Mouse (Mus musculus): Measurements from ENCODE around the gene Nr2e1.

The Nr2e1 gene

DNA sequence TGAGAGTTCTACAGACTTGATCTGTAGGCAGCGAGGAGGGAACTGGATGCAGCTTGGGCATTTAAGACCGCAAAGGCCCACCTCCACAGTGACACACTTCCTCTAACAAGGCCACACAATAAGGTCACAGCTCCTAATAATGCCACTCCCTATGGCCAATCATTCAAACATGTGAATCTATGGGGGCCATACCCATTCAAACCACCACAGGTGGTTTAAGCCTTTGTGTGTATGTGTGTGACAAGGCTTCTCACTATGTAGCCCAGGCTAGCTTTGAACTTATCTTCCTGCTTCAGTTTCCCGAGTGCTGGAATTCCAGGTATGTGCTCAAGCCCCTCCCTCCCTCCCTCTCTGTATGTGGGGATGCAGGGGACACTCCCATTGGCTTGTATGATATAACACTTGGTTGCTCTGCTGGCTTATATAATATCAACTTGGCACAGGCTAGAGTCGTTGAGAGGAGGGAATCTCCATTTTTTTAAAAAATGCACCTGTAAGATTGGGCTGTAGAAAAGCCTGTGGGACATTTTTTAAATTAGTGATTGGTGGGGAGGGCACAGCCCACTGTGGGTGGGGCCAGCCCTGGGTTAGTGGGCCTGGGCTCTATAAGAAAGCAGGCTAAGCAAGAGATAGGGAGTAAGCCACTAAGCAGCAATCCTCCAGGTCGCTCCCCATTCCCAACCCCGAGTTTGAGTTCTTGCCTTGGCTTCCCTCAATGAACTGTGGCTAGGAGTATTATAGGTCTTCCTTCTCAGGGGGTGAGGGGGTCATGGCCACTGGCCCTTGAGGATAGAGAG is 37.5 kb downstream of the Nr2e1 start:
- no peak for DNase-seq

DNA sequence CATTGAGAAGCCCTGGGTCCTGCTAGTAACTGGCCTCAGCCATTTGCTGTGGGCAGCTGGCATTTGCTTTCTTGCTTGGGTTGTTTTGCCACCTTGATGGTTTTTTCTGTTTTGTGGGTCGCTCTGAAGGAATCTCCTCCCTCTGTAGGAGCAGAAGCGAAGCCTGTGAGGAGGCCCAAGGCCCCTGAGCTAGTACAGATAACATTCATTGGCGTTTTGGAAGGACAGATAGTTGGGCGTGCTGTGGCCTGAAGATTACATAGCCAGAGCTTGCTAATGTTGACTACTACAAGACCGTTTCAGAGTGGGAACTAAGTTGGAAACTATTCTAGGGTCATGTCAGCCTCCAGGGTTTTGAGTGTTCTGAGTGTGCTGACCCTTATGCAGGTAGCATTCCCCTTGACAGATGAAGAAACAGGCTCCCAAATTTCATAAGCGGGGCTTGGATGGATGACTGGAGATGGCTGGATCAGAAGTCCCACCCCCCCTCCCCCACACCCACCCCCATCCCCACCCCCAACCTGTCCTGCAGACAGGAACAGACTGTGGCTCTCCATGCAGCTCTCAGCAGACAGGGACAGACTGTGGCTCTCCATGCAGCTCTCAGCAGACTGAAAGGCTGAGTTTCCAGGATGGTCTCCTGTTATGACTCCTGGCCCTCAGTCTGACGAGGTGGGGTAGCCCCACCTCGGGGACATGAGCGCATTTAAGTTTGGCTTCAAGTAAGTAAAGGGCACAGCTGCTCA is 45.7 kb downstream of the Nr2e1 start:
- no peak for DNase-seq

DNA sequence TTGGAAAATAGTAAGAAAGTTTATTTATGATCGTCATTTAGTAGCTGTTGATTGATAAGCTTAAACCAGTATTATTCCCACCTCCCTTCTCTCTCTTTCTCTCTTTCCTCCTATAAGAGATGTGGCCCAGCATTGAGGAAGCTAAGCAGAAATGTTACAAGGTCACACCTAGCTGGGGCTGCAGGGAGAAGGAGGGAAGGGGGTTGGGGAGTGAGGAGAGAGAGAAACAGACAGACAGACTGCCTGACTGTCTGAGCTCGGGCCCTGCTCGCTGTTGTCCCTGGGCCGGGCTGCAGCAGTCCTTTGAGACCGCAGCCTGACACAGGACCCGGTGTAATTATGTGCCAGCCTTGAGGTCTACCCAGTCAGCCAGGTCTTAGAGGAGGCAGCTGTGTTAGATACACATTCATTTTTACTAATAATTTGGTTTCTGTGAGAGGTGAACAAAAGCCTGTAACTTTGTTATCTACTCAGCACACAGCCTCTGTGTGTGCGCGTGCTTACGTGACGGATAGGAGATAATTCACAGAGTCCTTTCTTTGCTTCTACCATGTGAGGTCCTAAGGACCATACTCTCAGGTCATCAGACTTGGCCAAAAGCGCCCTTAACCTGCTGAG is 49.5 kb downstream of the Nr2e1 start:
- DNase-seq, result no peak

DNA sequence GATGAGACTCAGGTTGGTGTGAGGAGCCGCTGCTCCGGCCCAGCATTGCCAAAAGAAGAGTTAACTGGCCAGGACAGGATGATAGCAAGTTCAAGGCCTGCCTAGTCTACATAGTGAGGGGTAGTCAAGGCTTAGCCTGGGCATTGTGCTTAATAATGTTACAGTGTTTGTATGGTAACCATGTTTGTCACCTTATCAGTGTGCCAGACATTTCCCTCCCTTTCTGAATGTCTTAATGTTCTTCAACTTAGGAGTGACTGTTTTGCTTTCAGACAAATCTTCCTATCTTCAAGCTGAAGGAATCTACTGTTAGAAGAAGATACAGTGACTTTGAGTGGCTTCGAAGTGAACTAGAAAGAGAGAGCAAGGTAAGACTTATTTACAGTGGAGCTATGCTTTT is 57.8 kb downstream of the Nr2e1 start:
- no peak for DNase-seq

DNA sequence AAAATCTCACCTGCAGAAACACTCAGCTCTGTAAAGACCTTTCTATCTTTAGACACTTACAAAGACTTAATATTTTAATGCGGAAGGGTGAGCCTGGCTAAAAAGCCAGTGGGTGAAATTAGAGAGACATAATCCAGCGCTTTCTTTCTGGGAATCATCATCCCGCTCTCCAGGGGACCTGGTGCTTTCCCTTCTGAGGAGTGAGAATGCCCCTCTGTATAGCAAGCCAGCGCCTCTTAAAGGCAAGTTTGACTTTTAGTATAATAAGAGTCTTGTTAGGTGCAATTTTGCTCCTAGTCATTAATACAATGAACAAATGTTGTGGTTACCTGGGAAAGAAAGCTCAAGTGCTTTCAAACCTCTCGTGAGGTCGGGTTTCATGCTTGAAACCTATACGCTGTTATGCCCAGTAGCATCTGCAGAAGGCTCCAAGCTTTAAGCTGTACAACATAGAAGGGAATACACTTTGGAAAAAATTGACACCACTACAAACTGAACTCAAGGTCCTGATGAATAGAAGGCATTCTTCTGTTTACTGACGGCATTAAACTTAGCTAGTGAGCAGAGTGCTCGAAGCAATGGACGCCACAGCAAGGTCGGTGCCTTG is 59.8 kb downstream of the Nr2e1 start:
- no peak for DNase-seq

DNA sequence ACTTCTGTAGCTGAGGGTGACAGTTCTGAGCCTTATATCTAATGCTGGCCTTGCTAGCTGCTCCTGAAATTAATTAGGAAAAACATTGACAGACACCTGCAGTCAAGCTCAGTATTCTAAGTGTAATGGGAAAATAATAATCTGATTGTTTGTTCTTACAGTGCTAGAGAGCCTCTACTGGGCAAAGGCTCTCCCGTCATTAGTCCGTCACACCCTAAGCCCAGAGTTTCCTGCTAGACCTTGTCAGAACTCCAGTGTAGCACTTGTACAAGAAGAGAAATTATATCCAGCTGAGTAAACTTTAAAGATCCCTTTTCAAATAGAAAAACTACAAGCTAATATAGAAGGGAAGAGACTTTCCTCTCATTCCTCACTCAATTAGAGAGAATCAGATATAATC is 60.5 kb downstream of the Nr2e1 start:
- DNase-seq, result no peak

DNA sequence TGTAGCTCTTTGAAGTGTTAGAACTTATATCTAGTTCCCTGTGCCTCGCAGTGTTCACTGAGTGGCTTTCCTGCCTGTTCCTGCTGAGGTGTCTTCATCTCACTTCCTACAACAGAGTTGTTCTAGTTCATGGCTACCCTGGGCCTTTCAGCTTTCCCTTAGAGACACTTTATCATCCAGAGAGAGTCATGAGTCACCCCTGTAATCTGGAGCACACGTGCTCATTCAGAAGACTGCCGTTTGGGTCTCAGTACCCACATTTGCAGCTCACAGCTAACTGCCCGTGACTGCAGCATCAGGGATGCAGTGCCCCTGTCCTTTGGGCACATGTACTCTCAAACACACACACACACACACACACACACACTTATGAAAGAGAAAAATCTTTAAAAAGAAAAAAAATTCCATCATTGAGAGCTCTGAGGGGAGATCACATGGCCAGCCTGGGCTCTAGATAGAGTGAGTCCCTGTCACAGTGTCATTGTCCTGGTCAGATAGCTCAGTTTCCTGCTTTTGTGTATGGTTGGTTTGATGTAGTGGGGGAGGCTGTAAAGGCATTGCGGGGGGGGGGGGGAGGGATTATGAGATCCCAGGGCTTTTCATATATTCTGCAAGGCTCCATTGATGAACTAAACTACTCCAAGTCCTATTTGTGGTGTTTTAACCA is 62.0 kb downstream of the Nr2e1 start:
- no peak for DNase-seq

DNA sequence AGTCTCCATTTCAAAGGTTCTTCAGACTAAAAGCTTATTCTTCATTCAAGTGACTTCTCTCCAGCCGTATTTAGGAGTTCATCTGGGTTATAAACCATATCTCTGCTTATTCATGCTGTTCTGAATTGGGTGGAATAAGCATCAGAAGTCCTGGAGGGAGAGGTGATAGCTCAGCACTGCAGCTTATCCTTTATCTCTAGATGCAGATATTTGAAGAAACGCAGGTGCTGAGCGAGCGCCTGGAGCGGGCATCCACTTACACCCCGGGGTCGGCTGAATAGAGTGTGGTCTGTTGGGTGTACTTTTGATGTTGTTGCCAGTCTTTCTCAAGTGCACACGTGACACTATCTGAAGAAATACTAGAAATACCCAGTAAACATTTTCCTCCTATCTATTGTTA is 65.1 kb downstream of the Nr2e1 start:
- DNase-seq, result no peak

DNA sequence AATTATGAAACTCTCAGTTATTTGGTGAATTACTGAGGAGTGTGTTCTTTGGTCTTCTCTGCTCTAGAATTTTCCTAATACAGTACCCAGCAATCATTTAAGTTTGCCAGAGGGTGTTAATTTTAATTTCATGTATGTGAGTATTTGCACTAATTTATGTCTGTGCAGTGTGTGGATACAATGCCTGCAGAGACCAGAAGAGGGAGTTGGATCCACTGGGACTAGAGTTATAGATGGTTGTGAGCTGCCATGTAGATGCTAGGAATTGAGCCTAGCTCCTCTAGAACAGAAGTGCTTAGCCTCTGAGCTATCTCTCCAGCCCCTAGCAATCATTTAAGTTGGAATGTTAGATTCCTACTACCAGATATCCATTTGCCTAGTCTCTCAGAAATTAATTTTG is 69.3 kb downstream of the Nr2e1 start:
- DNase-seq, result no peak

Data from kidney, adult 18-20 months (tissue).